Mouse (Mus musculus): Measurements from ENCODE around the gene Gm10577. TPM values are rescaled to one million over a fixed set of nuclear protein-coding genes. Genes with fewer than 3 reads are reported as not detected.

The Gm10577 gene
- polyA plus RNA-seq, 1 experiment, result not detected

- WGBS, result 15% methylated on average over 2 of the region's 2 CpGs
- DNase-seq (ENCODE audit: low read depth, low spot score), result peak; percentile 16
Measured at GRCm38 (mm10) chr4:100998145-100998544, 22.4 kb downstream of the Gm10577 start.

GRCm38 (mm10) chr4:100996060-100996651 is 24.3 kb downstream of the Gm10577 start:
- 90% methylated on average over 4 of the region's 4 CpGs for WGBS
- no peak for DNase-seq (ENCODE audit: low read depth, low spot score)

GRCm38 (mm10) chr4:100995617-100996016 is 24.9 kb downstream of the Gm10577 start:
- no peak for DNase-seq (ENCODE audit: low read depth, low spot score)
- 90% methylated on average over 5 of the region's 5 CpGs for WGBS

- DNase-seq (ENCODE audit: low read depth, low spot score), result no peak
- 85% methylated on average over 18 of the region's 18 CpGs for WGBS
Measured at GRCm38 (mm10) chr4:100994442-100995255, 25.8 kb downstream of the Gm10577 start.

GRCm38 (mm10) chr4:100992086-100992485 is 28.4 kb downstream of the Gm10577 start:
- DNase-seq (ENCODE audit: low read depth, low spot score), result no peak
- 94% methylated on average over 6 of the region's 6 CpGs for WGBS

DNA sequence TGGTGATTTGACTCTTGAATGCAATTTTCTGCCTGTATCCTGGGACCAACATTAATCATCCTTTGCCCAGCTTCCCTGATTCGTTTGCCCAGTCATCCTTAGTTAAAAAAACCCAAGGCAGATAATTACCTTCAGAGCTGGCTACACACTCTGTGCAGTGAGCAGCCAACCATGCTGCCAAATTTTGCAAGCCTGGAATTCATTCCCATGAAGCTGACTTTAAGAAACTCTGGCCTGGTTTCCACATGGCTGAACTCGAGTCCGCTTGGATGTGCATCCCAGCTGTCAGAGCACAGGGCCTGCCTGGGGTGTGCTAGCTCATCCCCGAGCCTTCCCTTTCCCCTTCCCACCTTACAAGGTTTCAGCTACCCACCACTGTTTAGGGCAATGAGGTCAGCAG is 29.5 kb downstream of the Gm10577 start:
- DNase-seq (ENCODE audit: low read depth, low spot score), result no peak
- WGBS, result 69% methylated on average over 4 of the region's 4 CpGs

DNA sequence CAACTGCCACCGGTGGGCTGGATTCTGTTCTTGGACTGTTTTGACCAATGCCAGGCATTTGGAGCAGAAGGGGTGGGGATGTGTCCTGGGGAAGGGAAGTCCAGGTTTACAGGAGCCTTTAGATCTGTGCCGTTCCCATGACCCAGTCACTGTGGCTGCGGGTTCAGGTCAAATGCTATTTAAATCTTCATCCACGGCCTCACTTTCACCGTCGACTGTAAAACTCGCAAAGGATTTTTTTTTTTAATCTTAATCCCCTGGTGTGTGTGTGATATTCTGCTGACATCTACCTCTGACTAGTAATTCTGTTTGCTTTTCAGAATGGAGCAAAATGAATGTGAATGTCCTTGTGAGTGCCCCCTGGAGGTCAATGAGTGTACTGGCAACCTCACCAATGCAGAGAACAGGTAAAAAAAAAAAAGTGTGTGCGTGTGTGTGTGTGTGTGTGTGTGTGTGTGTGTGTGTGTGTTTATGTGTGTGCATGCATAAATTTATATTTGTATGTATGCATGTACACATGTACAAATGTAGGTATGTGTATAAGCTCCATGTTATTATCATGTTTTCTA is 32.2 kb downstream of the Gm10577 start:
- 79% methylated on average over 8 of the region's 8 CpGs for WGBS
- DNase-seq (ENCODE audit: low read depth, low spot score), result peak; percentile 22

DNA sequence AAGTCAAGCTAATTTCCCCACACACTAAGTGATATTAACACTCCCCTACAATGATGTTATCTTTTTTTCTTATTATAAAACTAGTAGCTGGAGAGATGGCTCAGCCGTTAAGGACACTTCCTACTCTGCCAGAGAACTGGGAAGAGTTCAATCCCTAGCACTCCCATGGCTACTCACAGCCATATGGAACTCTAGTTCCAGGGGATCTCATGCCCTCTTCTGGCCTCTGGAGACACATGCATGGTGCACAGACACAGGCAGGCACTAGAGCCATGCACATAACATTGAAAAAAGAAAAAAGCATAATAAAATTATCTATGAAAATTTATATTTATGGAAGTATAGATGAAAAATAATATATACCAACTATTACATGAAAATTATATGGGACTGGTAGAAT is 33.3 kb downstream of the Gm10577 start:
- 79% methylated on average over 1 of the region's 1 CpGs for WGBS
- no peak for DNase-seq (ENCODE audit: low read depth, low spot score)

- WGBS, result 94% methylated on average over 7 of the region's 7 CpGs
- DNase-seq (ENCODE audit: low read depth, low spot score), result no peak
Measured at GRCm38 (mm10) chr4:100977522-100977921, 43.0 kb downstream of the Gm10577 start.

- WGBS, result 98% methylated on average over 14 of the region's 14 CpGs
Measured at GRCm38 (mm10) chr4:100974455-100975035, 46.0 kb downstream of the Gm10577 start.

DNA sequence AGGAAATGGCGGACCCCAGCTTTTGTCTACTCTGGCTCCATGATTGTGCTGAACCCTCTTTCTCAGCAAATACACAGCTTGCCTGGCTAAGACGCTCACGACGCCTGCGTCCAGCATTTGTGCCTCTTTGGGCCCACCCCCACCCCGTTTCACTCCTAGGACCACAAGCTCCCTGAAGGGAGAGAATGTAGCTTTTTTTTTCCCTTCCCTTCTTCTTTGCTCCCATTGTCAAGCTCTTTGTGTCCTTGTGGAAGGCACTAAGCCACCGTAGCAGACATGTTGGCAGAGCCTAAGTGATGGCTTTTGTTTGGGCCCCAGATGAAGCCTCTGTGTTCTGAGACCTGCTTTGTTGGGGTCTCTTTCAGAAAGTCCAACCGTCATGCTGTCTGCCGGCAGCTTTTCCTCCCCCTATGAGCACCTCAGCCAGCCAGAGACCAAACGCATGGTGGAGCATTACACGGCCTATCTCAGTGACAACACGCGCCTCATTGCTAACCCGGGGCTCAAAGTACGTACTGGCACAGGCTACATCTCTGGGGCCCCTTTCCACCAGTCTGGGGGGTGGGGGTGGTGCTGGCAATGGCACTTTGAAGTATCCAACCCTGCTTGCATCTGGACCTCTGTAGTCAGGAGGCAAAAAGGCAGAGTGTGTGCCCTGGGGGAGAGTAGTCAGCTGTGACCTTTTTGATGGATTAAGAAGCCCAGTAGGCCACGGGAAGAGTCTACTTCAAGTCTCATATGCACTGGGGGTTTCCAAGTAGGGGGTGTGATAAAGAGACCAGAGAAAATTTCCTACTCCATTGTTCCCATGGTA is 46.6 kb downstream of the Gm10577 start:
- DNase-seq (ENCODE audit: low read depth, low spot score), result no peak
- 94% methylated on average over 16 of the region's 16 CpGs for WGBS

More at GRCm38 (mm10) chr4:100974455-100975035, 46.0 kb downstream of the Gm10577 start:
- DNase-seq (ENCODE audit: low read depth, low spot score), result no peak

Other genes with a start within 250 kb of the Gm10577 start
- gene Cachd1, start 244.0 kb downstream of the Gm10577 start, polyA plus RNA-seq (2012; rRNA removed), result 27.6 and 33.0 TPM in 2 replicates
- 1.8 and 2.3 TPM in 2 replicates for gene Raver2, start 48.3 kb upstream of the Gm10577 start, polyA plus RNA-seq (2012; rRNA removed)
- gene Jak1, start 244.6 kb upstream of the Gm10577 start, polyA plus RNA-seq (2012; rRNA removed), result 22.4 and 33.7 TPM in 2 replicates

All from large intestine, adult 2 months (tissue).